Mouse (Mus musculus) kidney, postnatal 10 days (tissue): Measurements from ENCODE around the gene Trim38.
A peak's percentile ranks its signal among the peaks of the same experiment; 100 is the strongest.

ENCODE experiments used
- DNase-seq: peaks from one replicate; pipeline ENCODE4 v3.0.0; 2021; ENCODE audit warnings: mixed read lengths

Trim38 gene

GRCm38 (mm10) chr13:23839308-23839707 lies 69.6 kb downstream of the Trim38 start, which contains the start of gene Slc17a3:
Gene Slc17a3 (plus strand): TSS chr13:23839434.
- peak; percentile 39 for DNase-seq
